Mouse (Mus musculus): ENCODE measurements around the gene St6galnac3.
"Not testable (repeated sequence)": the region's sequence is repeated elsewhere in the genome, so short reads cannot be mapped to it uniquely, and the experiment has no call there.

St6galnac3 gene

GRCm38 (mm10) chr3:153724701-153725668, at the start of gene St6galnac3:
St6galnac3 (minus strand) TSS chr3:153725174.
- DNase-seq (ENCODE audit: low read depth, low spot score) = no peak

GRCm38 (mm10) chr3:153774568-153774967, 49.6 kb upstream of the St6galnac3 start:
- no peak for DNase-seq (ENCODE audit: low read depth, low spot score)

GRCm38 (mm10) chr3:153771479-153771878, 46.5 kb upstream of the St6galnac3 start:
- DNase-seq (ENCODE audit: low read depth, low spot score) = no peak

- DNase-seq (ENCODE audit: low read depth, low spot score) = no peak
Observed at GRCm38 (mm10) chr3:153770573-153770972, 45.6 kb upstream of the St6galnac3 start.

- no peak for DNase-seq (ENCODE audit: low read depth, low spot score)
Observed at GRCm38 (mm10) chr3:153769220-153769619, 44.2 kb upstream of the St6galnac3 start.

DNA sequence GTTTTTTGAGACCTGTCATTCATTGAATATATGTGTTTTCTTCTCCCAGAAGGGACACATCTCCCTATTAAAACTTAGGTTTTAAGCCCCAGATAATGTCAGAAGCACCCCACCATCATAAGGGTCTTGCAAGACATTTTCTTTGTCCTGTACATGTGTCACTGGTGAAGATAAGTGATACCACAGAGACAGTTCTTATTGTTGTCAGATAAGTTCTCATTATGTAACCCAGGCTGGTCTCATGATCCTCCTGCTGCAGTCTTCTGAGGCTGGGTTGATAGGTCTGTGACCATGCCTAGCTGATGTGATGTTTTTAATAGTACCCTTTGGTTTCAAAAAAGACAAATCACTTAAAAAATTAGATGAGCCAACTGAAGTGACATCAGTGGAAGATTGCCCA, 40.2 kb upstream of the St6galnac3 start:
- no peak for DNase-seq (ENCODE audit: low read depth, low spot score)

- no peak for DNase-seq (ENCODE audit: low read depth, low spot score)
Observed at GRCm38 (mm10) chr3:153764760-153765159, 39.8 kb upstream of the St6galnac3 start.

DNA sequence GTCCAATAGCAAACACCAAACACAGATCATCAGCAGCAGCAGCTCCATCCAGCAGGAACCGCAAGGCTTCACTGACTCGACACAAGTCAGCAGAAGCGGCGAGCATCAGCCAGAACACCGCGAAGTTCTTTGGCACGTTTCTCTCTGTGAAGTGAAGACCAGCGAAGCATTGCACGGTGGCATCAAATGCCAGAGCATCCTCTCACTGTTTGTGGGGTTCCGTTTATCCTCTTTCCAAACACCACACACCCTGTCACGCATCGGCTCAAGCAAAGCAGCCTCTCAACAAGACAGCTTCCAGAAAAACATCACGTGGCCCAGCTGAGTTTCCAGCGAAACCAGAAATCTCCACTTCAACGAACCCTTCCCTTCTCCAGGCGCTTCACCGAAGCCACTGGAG, 36.2 kb upstream of the St6galnac3 start:
- no peak for DNase-seq (ENCODE audit: low read depth, low spot score)

GRCm38 (mm10) chr3:153759269-153759668, 34.3 kb upstream of the St6galnac3 start:
- DNase-seq (ENCODE audit: low read depth, low spot score) = no peak

DNA sequence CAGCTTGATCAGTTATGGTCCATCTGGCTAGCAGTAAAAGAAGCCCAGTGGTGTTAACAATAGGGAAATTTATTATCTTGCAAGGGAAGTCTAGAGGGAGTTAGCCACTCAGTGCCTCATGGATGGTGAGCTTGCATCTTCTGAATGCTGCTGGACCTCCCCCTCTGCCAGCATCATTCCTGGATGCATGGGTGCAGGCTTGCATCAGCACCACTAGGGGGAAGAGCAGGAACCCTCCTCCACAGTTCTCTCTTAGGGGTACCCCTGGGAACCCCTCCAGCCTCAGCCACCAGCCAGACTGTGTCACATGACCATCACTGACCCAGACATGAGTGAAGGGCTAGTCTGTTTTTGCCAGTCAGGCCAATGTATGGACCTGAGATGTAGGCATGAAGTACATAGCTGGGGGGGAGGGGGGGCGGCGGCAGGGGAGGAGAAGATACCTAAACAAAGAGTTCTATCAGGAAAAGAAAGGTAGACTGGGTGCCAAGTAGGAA, 31.6 kb upstream of the St6galnac3 start:
- DNase-seq (ENCODE audit: low read depth, low spot score) = no peak

GRCm38 (mm10) chr3:153755785-153756326, 30.9 kb upstream of the St6galnac3 start:
- DNase-seq (ENCODE audit: low read depth, low spot score) = not testable (repeated sequence)

- DNase-seq (ENCODE audit: low read depth, low spot score) = no peak
Observed at GRCm38 (mm10) chr3:153751435-153751834, 26.5 kb upstream of the St6galnac3 start.

GRCm38 (mm10) chr3:153749359-153749758, 24.4 kb upstream of the St6galnac3 start:
- DNase-seq (ENCODE audit: low read depth, low spot score) = no peak

DNA sequence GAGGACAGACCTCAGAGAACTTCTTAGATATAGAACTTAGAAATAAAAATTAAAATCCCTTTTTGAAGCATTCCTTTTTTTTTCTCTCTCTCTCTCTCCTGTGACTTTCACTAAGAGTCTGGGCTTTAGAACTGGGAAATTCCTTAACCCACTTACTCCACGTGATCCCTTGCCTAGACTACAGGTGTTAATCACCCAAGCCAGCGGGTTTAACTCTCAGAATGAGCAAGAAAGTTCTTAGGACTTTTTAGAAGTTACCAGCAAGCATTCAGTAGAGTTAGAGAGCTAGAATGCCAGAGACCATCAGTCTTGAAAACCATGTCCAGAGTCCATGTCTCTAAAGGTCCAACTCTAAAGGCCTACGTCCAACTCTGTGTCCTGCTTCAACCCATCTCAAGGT, 23.3 kb upstream of the St6galnac3 start:
- no peak for DNase-seq (ENCODE audit: low read depth, low spot score)

DNA sequence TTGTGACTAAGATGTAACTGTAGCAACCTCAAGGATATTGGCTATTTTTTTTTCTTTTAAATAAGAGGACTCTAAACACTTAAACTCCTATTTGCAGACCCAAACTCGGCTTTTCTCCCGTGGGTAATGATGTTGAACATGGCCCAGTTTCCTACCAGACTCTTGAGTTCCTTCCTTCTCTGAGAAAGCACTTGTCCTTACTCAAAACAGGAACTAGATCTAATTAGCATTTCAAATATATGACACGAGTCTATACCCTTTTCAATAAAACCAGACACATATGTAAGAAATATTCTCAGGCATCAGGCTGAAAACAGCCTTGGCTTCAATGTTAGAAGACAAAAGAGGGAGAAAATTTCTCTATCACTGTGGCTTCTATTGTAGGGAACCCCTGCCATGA, 20.1 kb upstream of the St6galnac3 start:
- DNase-seq (ENCODE audit: low read depth, low spot score) = no peak

- no peak for DNase-seq (ENCODE audit: low read depth, low spot score)
Observed at GRCm38 (mm10) chr3:153744447-153744846, 19.5 kb upstream of the St6galnac3 start.

- DNase-seq (ENCODE audit: low read depth, low spot score) = no peak
Observed at GRCm38 (mm10) chr3:153741800-153742199, 16.8 kb upstream of the St6galnac3 start.

- no peak for DNase-seq (ENCODE audit: low read depth, low spot score)
Observed at GRCm38 (mm10) chr3:153739351-153739750, 14.4 kb upstream of the St6galnac3 start.

GRCm38 (mm10) chr3:153738421-153738820, 13.4 kb upstream of the St6galnac3 start:
- no peak for DNase-seq (ENCODE audit: low read depth, low spot score)

- DNase-seq (ENCODE audit: low read depth, low spot score) = no peak
Observed at GRCm38 (mm10) chr3:153736756-153737280, 11.8 kb upstream of the St6galnac3 start.

DNA sequence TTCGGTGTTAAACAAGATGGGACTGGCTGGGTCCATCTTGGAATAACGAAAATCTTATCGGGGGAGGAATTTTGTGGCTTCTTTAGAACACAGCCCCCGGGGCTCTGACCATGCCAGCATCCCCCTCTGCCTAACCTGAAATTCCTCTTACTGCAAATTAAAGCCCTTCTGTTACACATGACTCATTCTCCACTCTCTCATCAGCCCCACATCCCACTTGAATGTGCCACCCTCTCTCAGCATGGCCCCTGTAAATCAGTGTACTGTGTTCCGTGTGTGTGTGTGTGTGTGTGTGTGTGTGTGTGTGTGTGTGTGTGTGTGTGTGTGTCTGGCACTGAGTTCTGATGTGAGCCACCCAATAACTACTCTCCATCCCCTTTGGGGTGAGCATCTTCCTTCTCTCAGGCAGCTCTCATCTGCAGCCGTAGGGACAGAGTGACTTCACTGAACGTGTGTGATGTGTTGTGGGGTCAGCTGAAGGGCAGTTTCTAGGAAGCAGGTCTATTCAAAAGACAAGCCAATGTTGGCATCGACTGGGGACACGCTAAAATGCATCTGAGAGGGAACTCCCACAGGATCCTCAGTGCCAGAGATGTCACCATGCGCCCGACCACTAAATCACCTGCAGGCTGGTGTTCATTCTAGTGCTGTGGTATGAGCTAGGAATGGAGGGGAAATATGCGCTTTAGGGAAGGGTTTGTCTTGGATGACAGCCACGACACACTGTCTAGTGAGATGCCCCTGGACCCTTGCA, 11.0 kb upstream of the St6galnac3 start:
- no peak for DNase-seq (ENCODE audit: low read depth, low spot score)

DNA sequence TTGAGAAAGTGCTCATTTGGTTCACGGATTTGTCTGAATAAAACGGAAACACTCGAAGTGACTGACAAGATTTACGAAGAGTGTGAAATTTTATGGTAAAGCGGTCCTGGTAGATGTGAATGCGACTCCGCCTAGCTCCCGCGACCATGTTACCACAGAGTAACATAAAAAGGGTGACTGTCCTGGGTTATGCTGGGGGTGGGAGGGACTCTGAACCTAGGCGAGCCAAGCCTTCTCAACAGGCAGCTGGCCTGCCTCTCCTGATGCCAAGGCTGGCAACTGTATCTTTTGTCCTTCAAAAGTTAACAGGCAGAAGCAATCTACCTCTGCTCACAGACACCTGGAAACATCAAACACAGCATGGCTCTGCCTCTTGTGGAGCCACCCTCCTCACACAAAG, 9.8 kb upstream of the St6galnac3 start:
- no peak for DNase-seq (ENCODE audit: low read depth, low spot score)

Measured in A20 (cell line).